Mouse (Mus musculus) megakaryocyte, embryonic 14.5 days (primary cell): ENCODE measurements at regions not wholly inside any gene's neighbourhood (a gene's known extent, or its start where the extent isn't known, plus 50 kb on each side); places are given as distances from the start of the nearest gene placed in this dataset.

ENCODE experiments used
- H3K27me3 ChIP-seq: replicated peaks from 2 replicates; pipeline ENCODE3; 2012; ENCODE audit warnings: inconsistent platforms
- H3K36me3 ChIP-seq: replicated peaks from 2 replicates; pipeline ENCODE3; 2012; ENCODE audit warnings: low read length, inconsistent platforms, mixed read lengths
- H3K4me1 ChIP-seq: 2 replicates; pipeline ENCODE4 v1.6.1; 2012; ENCODE audit warnings: inconsistent platforms
- H3K4me3 ChIP-seq: replicated peaks from 2 replicates; pipeline ENCODE3; 2012; ENCODE audit warnings: moderate library complexity, mild to moderate bottlenecking, inconsistent platforms
- H3K9me3 ChIP-seq: 2 replicates; pipeline ENCODE4 v1.6.1; 2012; ENCODE audit warnings: inconsistent platforms
- FLI1 ChIP-seq: IDR thresholded peaks from 2 replicates; pipeline ENCODE4 v1.6.1; 2012; ENCODE audit warnings: low read length, inconsistent platforms, mixed read lengths
- GATA1 ChIP-seq: IDR thresholded peaks from 3 replicates; pipeline ENCODE4 v1.6.1; 2012; ENCODE audit warnings: mixed read lengths, low read length, inconsistent platforms, borderline replicate concordance

DNA sequence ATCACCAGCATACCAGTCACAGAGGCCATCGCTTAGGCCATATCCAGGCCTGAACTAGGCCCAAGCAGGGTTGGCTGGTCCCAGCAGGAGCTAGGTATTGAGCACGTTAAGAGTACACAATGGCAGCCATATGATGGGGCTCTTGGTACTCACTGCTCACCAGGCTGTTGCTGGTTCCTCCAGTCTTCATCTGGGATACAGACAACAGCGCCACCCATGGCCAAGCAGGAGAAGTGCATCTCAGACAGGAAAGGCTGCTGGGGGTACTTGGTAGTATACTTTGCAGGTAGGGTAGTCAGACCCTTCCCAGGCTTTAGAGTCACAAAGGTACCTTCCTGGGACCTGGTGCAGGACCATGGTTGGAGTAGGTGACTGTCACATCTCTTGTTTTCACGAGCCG lies 441.1 kb upstream of the Zmiz1 start:
- Histone ChIP-seq H3K4me1 (no peaks in the 10 kb centered on the region), H3K9me3 (no peaks in the 10 kb centered on the region), H3K4me3 (no peak overlapping the region), H3K36me3 (no peaks in the 10 kb centered on the region), H3K27me3 (peaks cover 7% of the 10 kb centered on the region)
- no peak for TF ChIP-seq GATA1

DNA sequence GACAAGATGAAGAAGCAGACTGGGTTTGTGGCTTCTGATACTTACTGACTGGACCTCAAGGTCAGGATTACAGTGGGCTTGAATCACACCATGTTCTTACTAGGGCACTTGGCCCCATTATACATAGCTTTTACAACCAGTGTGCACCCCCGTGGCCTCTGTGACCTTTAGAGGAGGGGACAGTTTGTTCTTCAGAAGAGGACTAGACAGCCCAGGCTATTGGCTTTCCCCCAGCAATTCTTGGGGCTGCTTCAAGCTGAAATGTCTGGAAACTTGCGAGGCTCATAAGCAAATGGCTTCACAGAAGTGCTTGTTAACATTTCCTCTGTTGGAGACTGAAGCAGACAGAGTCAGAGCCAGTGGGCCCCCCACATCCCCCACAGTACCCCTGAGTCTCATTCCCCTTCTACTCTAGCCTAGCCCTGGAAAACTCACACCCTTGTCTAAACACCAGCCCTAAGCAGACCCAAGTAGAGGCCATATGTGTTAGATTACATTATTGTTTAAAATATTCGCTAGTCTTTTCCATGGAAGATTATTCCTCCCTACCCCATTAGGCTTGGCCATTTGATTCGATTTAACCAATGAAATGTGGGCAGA lies 439.6 kb upstream of the Zmiz1 start:
- no peaks in the 10 kb centered on the region for H3K9me3 ChIP-seq
- no peak overlapping the region for H3K4me3 ChIP-seq

DNA sequence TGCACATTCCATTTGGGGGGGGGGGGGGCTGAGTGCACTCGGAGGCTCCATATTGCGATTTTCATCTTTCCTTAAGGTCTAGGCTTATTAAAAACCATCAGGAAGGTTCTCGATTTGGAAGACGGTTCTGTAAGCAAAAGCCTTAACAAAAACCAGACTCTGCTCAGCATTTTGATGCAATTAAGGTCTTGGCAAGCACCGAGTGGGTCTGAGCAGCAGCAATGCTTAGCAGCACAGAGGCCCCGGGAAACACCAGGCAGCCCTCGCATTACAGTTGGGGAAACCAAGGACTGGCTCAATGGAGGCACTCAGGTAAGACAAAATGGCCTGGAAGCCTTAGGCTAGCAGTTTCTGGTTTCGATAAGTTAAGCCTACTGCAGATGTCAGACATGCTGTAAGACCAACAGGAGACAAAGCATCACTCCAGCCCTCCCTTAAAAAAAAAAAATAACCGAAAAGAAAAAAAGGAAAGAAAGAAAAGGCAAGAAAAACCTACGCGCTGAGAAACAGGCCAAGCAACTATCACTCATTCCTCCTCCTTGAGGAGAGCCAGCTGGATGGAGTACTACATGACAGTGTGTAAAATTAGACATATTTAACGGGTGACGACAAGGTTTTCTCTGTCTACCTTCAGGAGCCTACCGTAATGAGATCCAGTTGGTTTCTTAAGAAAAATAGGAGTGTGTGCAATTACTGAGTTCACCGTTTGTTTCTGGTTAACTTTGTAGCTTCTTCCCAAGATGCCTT lies 436.3 kb upstream of the Zmiz1 start:
- Histone ChIP-seq H3K9me3 (peaks cover 15% of the 10 kb centered on the region), H3K4me3 (no peak overlapping the region)

More for the DNA sequence above, 439.6 kb upstream of the Zmiz1 start:
- TF ChIP-seq GATA1 (no peak), FLI1 (no peak)
- peaks cover 7% of the 10 kb centered on the region for H3K27me3 ChIP-seq
- H3K4me1 ChIP-seq, result no peaks in the 10 kb centered on the region
- no peaks in the 10 kb centered on the region for H3K36me3 ChIP-seq

GRCm38 (mm10) chr14:25023270-25023800 lies 435.6 kb upstream of the Zmiz1 start:
- no peak overlapping the region for H3K4me3 ChIP-seq
- TF ChIP-seq GATA1 (no peak), FLI1 (no peak)
- H3K4me1 ChIP-seq, result no peaks in the 10 kb centered on the region
- H3K9me3 ChIP-seq, result peaks cover 15% of the 10 kb centered on the region
- H3K36me3 ChIP-seq, result no peaks in the 10 kb centered on the region
- H3K27me3 ChIP-seq, result peaks cover 7% of the 10 kb centered on the region

More for the DNA sequence above, 436.3 kb upstream of the Zmiz1 start:
- no peak for TF ChIP-seq FLI1
- TF ChIP-seq GATA1, result no peak
- no peaks in the 10 kb centered on the region for H3K36me3 ChIP-seq
- H3K4me1 ChIP-seq, result no peaks in the 10 kb centered on the region
- peaks cover 7% of the 10 kb centered on the region for H3K27me3 ChIP-seq

GRCm38 (mm10) chr14:25025074-25025473 lies 433.9 kb upstream of the Zmiz1 start:
- Histone ChIP-seq H3K4me3 (no peak overlapping the region), H3K9me3 (peaks cover 15% of the 10 kb centered on the region), H3K4me1 (no peaks in the 10 kb centered on the region), H3K27me3 (peaks cover 11% of the 10 kb centered on the region), H3K36me3 (no peaks in the 10 kb centered on the region)
- TF ChIP-seq GATA1 (no peak), FLI1 (no peak)

DNA sequence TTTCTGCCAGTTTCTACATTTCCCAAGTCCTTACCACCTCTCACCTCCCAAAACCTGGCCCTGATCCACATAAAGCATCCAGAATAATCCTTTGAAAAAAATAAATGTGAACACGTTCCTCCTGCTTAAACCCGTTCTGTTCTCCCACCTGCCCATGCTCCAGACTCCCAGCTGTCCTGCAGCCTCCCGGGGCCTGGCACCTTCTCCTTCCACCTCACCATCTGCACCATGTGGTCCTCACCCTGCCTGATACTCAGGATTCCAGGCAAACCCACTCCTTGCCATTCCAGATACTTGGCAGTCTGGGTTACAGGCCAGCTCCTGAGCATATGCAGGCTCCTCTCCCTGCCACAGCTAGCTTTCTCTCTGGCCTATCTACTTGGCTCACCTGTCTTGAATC lies 431.9 kb upstream of the Zmiz1 start:
- Histone ChIP-seq H3K4me1 (no peaks in the 10 kb centered on the region), H3K36me3 (no peaks in the 10 kb centered on the region), H3K4me3 (no peak overlapping the region), H3K27me3 (peaks cover 8% of the 10 kb centered on the region), H3K9me3 (peaks cover 15% of the 10 kb centered on the region)
- no peak for TF ChIP-seq FLI1
- no peak for TF ChIP-seq GATA1

DNA sequence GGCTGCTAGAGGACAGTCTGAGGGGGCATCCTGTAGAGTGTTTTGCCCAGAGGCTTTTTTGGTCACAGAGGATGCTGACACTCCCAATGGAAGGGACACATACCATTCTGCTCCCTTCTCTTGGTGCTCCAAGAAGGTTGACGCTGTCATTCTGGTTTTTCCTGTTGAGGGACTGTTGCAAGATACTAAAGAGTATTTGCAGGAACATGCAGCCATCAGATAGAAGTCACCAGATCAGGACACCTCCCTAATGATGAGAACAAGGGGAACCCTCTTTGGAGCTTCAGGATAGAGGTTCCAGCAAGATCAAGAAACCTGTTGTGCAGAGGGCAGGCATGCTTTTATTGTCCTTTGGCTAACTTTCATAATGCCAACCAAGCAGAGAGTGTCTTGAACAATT lies 431.1 kb upstream of the Zmiz1 start:
- Histone ChIP-seq H3K4me3 (no peak overlapping the region), H3K4me1 (no peaks in the 10 kb centered on the region), H3K36me3 (no peaks in the 10 kb centered on the region), H3K27me3 (peaks cover 11% of the 10 kb centered on the region), H3K9me3 (peaks cover 15% of the 10 kb centered on the region)
- TF ChIP-seq GATA1, result no peak
- no peak for TF ChIP-seq FLI1

DNA sequence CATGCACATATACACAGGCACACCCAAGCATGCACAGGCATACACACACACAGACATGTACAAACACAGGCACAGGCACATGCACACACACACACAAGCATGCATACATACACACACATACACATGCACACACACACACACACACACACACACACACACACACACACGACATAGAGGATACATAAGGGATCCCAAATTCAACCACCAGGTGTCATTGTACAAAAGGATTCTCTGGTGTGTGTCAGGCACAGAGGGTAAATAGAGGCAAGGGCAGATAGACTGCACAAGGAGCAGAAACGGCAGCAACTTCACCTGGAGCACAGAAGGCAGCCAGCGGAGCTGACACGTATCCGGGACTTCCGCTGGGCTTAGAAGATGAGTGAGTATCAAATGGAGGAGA lies 428.1 kb upstream of the Zmiz1 start:
- Histone ChIP-seq H3K4me3 (no peak overlapping the region), H3K9me3 (peaks cover 12% of the 10 kb centered on the region), H3K27me3 (peaks cover 17% of the 10 kb centered on the region), H3K4me1 (no peaks in the 10 kb centered on the region), H3K36me3 (no peaks in the 10 kb centered on the region)
- TF ChIP-seq FLI1 (no peak), GATA1 (no peak; the same call in 2 of the 3 replicates)

DNA sequence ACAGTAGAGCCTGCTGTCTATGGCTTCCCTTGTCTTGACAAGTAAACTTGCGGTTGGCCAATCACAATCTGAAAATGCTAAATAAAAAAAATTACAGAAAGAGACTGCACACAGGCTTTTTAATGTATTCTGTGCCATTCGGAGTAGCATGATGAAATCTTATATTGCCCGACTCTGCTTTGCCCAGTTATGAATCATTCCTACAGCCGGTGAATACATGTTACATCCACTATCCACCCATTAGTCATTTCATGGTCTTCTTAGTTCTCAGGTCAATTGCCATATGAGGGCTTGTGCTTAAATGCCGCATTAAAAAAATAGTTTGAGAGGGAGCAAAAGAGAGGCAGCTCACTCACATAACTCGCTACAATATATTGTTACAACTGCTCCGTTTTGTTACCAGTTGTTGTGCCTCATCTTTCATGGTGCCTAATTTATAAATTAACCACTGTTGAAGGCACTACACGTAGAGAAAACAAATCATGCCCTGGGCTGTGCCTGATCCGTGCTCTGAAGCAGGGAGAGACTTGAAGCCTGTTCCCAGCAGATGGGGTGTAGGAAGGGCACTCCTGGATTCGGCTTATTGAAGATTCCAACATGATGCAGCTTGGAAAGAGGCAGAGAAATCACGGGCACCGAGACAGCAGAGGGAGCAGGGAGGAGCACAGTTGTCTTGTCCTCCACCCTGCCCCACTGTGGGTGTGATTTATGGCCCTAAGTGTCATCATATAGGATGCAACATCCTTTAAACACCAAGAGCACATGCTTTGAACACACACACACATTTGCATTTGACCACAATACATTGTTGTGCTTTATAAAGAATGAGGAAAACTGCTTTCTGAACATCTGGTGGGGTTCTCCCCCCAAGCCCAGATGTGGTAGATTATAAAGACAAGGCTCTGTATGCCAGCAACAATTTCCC lies 427.0 kb upstream of the Zmiz1 start:
- TF ChIP-seq GATA1 (no peak), FLI1 (no peak)
- peaks cover 4% of the 10 kb centered on the region; the same call in 1 of the 2 replicates for H3K9me3 ChIP-seq
- H3K4me3 ChIP-seq, result no peak overlapping the region
- H3K4me1 ChIP-seq, result no peaks in the 10 kb centered on the region
- H3K36me3 ChIP-seq, result no peaks in the 10 kb centered on the region
- H3K27me3 ChIP-seq, result peaks cover 18% of the 10 kb centered on the region
